Mouse (Mus musculus) embryonic facial prominence, embryonic 10.5 days (tissue): Measurements from ENCODE around the gene Mcur1. TPM values are rescaled to one million over a fixed set of nuclear protein-coding genes. Genes with fewer than 3 reads are reported as not detected.

Experiments
- DNase-seq: peaks from one replicate; pipeline ENCODE4 v3.0.0-alpha.2; 2017; ENCODE audit warnings: low spot score
- H3K27ac ChIP-seq: fragments of 300-500 bp; sonication (generic); replicated peaks from 2 replicates; pipeline ENCODE4 v1.5.1; 2016; ENCODE audit warnings: mild to moderate bottlenecking
- H3K27me3 ChIP-seq: fragments of 300-500 bp; sonication (generic); replicated peaks from 2 replicates; pipeline ENCODE4 v1.6.1; 2016; ENCODE audit warnings: low read depth, mild to moderate bottlenecking; ENCODE audit not compliant: poor library complexity, severe bottlenecking
- H3K36me3 ChIP-seq: fragments of 300-500 bp; sonication (generic); replicated peaks from 2 replicates; pipeline ENCODE4 v1.6.1; 2016; ENCODE audit warnings: mild to moderate bottlenecking, moderate library complexity
- H3K4me1 ChIP-seq: fragments of 300-500 bp; sonication (generic); 2 replicates; pipeline ENCODE4 v1.6.1; 2016
- H3K4me3 ChIP-seq: fragments of 300-500 bp; sonication (generic); 2 replicates; pipeline ENCODE4 v1.5.1; 2016; ENCODE audit warnings: mild to moderate bottlenecking, moderate library complexity
- H3K9me3 ChIP-seq: fragments of 300-500 bp; sonication (generic); 2 replicates; pipeline ENCODE4 v1.6.1; 2016; ENCODE audit warnings: mild to moderate bottlenecking
- WGBS: fragments of 180-500 bp; shearing (Covaris S2); methylation state at CpG from one replicate; pipeline ENCODE4 v1.1.7; 2016; 5-methylcytosine and 5-hydroxymethylcytosine counted together
- polyA plus RNA-seq: library from polyadenylated mRNA; unstranded; fragments of >200 nt; fragmentation: Nextera tagmentation; extraction: Ambion mirVana; gene quantifications from 2 replicates; pipeline ENCODE4 v1.2.1, GENCODE M21; 2016

The Mcur1 gene
- polyA plus RNA-seq, 1 experiment from 2014 or later, result 10.1 TPM

DNA sequence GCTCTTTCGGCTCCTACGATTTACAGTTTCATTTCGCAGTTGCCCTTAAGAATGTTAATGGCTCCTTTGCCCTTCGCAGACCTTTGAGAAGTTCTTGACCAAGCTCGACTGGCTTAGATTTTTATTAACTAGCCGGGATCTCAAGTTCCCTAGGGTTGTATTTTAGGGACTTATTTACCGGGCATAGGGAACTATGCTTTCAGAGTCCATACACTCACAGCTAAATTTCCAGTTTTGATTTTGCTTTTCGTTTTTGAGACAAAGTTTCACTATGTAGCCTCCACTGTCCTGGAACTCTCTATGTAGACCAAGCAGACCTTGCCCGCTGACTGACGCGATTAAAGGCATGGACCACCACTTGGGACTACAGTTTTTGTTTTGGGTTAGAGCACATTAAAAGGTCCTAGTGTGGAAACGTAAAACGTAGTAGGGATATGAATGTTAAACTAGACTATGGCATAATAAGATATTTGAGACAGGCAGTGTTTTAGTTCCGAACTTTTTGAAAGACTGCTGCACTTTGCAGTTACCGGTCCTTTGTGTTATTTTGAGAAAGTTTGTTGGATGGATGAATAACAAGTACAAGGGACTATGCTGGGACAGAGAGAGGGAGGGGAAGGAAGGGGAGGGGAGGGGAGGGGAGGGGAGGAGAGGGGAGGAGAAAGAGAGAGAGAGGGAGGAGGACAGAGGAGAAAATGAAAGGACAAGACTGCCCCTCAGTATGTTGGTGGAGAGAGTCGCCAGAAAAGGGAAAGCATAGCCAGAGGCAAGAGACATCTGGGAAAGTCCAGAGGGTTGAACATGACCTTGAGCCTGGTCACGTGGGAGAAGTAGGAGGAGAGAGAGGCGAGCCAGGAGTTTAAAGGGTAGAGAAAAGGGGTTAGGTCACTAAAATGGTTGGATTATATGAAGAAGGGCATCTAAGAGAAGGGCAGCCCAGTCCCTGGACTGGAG is 744 bp upstream of the Mcur1 start:
- Histone ChIP-seq H3K4me3 (peak overlapping the region; percentile 79), H3K4me1 (peaks cover 33% of the 10 kb centered on the region), H3K36me3 (no peaks in the 10 kb centered on the region), H3K27ac (peak overlapping the region; percentile 96), H3K27me3 (peaks cover 38% of the 10 kb centered on the region), H3K9me3 (no peaks in the 10 kb centered on the region)
- WGBS, result 11% methylated on average over 18 of the region's 18 CpGs
- peak; percentile 29 for DNase-seq

DNA sequence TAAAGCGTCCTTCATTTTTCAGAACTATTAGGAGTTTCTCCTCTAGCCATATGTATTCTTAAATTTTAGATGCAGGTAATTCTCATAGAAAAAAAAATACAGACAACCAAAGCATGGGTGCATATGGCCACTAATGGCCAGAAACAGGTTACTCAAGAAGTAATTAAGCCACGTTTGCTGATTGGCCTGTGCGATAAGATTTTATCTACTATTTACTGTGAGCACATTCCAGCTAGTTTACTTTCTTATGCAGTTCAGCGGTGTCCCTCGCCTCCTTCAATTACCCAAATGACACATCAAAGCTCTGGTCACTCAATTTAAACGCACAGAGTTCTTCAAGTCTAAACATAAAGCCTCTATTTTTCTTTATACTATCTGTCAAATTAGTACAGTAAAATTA is 1.0 kb downstream of the Mcur1 start:
- H3K36me3 ChIP-seq, result peaks cover 13% of the 10 kb centered on the region
- DNase-seq, result no peak
- H3K4me1 ChIP-seq, result peaks cover 33% of the 10 kb centered on the region
- WGBS, result 35% methylated on average over 6 of the region's 6 CpGs
- H3K9me3 ChIP-seq, result no peaks in the 10 kb centered on the region
- H3K27ac ChIP-seq, result no peak overlapping the region
- H3K4me3 ChIP-seq, result peak overlapping the region; percentile 79
- peaks cover 38% of the 10 kb centered on the region for H3K27me3 ChIP-seq

GRCm38 (mm10) chr13:43558357-43558756 is 1.6 kb downstream of the Mcur1 start:
- WGBS, result 89% methylated on average over 6 of the region's 6 CpGs
- H3K9me3 ChIP-seq, result no peaks in the 10 kb centered on the region
- H3K4me3 ChIP-seq, result no peak overlapping the region; the same call in 1 of the 2 replicates
- DNase-seq, result no peak
- peaks cover 33% of the 10 kb centered on the region for H3K4me1 ChIP-seq
- peaks cover 19% of the 10 kb centered on the region for H3K36me3 ChIP-seq
- peaks cover 38% of the 10 kb centered on the region for H3K27me3 ChIP-seq
- H3K27ac ChIP-seq, result no peak overlapping the region

- Histone ChIP-seq H3K4me1 (peaks cover 33% of the 10 kb centered on the region), H3K27ac (no peak overlapping the region), H3K36me3 (peaks cover 32% of the 10 kb centered on the region), H3K27me3 (peaks cover 29% of the 10 kb centered on the region), H3K9me3 (no peaks in the 10 kb centered on the region), H3K4me3 (no peak overlapping the region)
- no peak for DNase-seq
- WGBS, result 91% methylated on average over 9 of the region's 9 CpGs
These were observed 3.0 kb downstream of the Mcur1 start for GRCm38 (mm10) chr13:43556913-43557542.

GRCm38 (mm10) chr13:43555321-43555720 is 4.7 kb downstream of the Mcur1 start:
- H3K9me3 ChIP-seq, result no peaks in the 10 kb centered on the region
- H3K27ac ChIP-seq, result no peak overlapping the region
- peaks cover 21% of the 10 kb centered on the region for H3K4me1 ChIP-seq
- H3K36me3 ChIP-seq, result peaks cover 40% of the 10 kb centered on the region
- no peak overlapping the region for H3K4me3 ChIP-seq
- peaks cover 17% of the 10 kb centered on the region for H3K27me3 ChIP-seq
- no peak for DNase-seq
- 93% methylated on average over 9 of the region's 9 CpGs for WGBS

- H3K9me3 ChIP-seq, result no peaks in the 10 kb centered on the region
- peaks cover 16% of the 10 kb centered on the region for H3K4me1 ChIP-seq
- WGBS, result 87% methylated on average over 7 of the region's 7 CpGs
- H3K27ac ChIP-seq, result no peak overlapping the region
- H3K4me3 ChIP-seq, result no peak overlapping the region
- DNase-seq, result no peak
- peaks cover 45% of the 10 kb centered on the region for H3K36me3 ChIP-seq
- H3K27me3 ChIP-seq, result peaks cover 17% of the 10 kb centered on the region
These were observed 5.2 kb downstream of the Mcur1 start for GRCm38 (mm10) chr13:43554827-43555226.

DNA sequence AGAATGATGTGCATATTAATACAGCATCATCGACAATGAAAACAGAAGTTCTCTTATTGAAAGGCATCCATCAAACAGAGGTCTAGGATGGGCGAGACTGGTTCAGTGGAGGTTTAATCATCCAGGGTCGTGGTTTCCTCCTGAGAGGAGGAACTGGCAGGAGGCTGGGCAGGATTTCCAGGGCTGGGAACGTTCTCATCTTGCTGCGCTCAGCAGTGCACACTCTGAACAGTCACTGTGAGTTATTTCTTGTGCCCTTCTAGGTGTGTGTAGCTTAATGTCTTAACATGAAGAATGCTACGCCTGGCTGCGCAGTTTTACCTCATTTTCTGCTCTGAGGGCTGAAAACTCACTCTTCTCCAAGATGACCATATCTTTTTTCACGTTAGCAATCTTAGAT is 9.3 kb downstream of the Mcur1 start:
- Histone ChIP-seq H3K27me3 (no peaks in the 10 kb centered on the region), H3K4me1 (no peaks in the 10 kb centered on the region), H3K36me3 (peaks cover 64% of the 10 kb centered on the region), H3K9me3 (no peaks in the 10 kb centered on the region), H3K4me3 (no peak overlapping the region), H3K27ac (no peak overlapping the region)
- WGBS, result 90% methylated on average over 8 of the region's 8 CpGs
- no peak for DNase-seq

- DNase-seq, result no peak
- H3K27ac ChIP-seq, result no peak overlapping the region
- peaks cover 61% of the 10 kb centered on the region for H3K36me3 ChIP-seq
- H3K4me1 ChIP-seq, result no peaks in the 10 kb centered on the region
- no peaks in the 10 kb centered on the region for H3K27me3 ChIP-seq
- WGBS, result 87% methylated on average over 7 of the region's 7 CpGs
- H3K4me3 ChIP-seq, result no peak overlapping the region
- H3K9me3 ChIP-seq, result no peaks in the 10 kb centered on the region
These were observed 10.1 kb downstream of the Mcur1 start for GRCm38 (mm10) chr13:43549870-43550269.

GRCm38 (mm10) chr13:43549078-43549698 is 10.8 kb downstream of the Mcur1 start:
- no peak for DNase-seq
- 90% methylated on average over 11 of the region's 11 CpGs for WGBS
- H3K36me3 ChIP-seq, result peaks cover 61% of the 10 kb centered on the region

GRCm38 (mm10) chr13:43548617-43549016 is 11.4 kb downstream of the Mcur1 start:
- Histone ChIP-seq H3K27me3 (no peaks in the 10 kb centered on the region), H3K27ac (no peak overlapping the region), H3K4me3 (no peak overlapping the region), H3K9me3 (no peaks in the 10 kb centered on the region), H3K4me1 (peaks cover 3% of the 10 kb centered on the region), H3K36me3 (peaks cover 61% of the 10 kb centered on the region)
- DNase-seq, result no peak
- 73% methylated on average over 5 of the region's 5 CpGs for WGBS

More at GRCm38 (mm10) chr13:43549078-43549698, 10.8 kb downstream of the Mcur1 start:
- H3K27ac ChIP-seq, result no peak overlapping the region
- H3K4me1 ChIP-seq, result no peaks in the 10 kb centered on the region
- H3K4me3 ChIP-seq, result no peak overlapping the region
- no peaks in the 10 kb centered on the region for H3K27me3 ChIP-seq
- H3K9me3 ChIP-seq, result no peaks in the 10 kb centered on the region

DNA sequence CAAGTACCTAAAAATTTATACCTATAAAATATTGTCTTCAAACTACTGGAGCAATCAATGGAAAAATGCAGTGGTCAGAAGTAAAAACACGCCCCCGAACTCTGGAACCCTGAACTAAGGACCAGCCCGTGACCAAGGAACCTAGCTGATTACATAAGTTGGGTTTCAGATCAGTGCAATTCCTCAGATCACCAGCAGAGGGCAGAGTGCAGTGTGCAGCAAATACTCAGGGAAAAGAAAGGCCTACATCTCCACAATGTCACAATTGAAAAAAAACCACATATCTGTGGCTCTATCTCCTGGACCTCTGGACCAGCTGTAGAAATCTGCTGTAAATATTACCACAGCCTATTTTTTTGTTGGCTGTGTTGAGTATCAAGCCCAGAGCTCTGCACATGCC is 13.1 kb downstream of the Mcur1 start:
- Histone ChIP-seq H3K27me3 (no peaks in the 10 kb centered on the region), H3K36me3 (peaks cover 46% of the 10 kb centered on the region), H3K27ac (no peak overlapping the region), H3K9me3 (no peaks in the 10 kb centered on the region), H3K4me1 (peaks cover 3% of the 10 kb centered on the region), H3K4me3 (no peak overlapping the region)
- peak; percentile 76 for DNase-seq
- WGBS, result 49% methylated on average over 3 of the region's 3 CpGs

GRCm38 (mm10) chr13:43540205-43540815 is 19.7 kb downstream of the Mcur1 start:
- Histone ChIP-seq H3K4me1 (peaks cover 14% of the 10 kb centered on the region), H3K36me3 (peaks cover 12% of the 10 kb centered on the region), H3K9me3 (no peaks in the 10 kb centered on the region), H3K27ac (no peak overlapping the region), H3K4me3 (no peak overlapping the region), H3K27me3 (0 out of 2 replicates have a peak, but pooled peaks cover 5% of the 10 kb centered on the region)
- WGBS, result 92% methylated on average over 14 of the region's 14 CpGs
- no peak for DNase-seq
